Mouse (Mus musculus): ENCODE data around the gene Plac1.

DNA sequence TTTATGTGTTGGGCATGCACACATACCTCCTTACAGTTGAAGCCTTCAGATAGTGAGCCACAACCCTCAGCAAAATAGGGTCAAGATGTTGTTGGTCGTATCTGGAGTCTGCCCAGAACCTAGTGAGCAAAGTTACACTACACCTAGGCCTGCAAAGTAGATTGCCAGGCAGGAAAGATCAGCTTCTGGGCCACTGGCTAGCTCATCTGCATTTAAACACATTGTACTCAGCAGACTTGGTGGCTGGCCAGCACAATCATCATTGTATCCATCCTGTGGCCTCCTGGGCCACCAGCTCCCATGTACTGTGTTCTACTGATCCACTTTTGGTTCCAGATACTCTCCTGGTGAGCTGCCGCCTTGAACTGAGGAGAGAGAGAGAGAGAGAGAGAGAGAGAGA is 102.8 kb downstream of the Plac1 start:
- TF ChIP-seq CTCF (IDR thresholded peaks at IDR 0.05; ENCODE audit: extremely low read depth, insufficient read depth, low read length) (no peak), POLR2A (IDR thresholded peaks at IDR 0.05; ENCODE audit: extremely low read depth, insufficient read depth, low read length) (no peak)

Measured in cortical plate, adult 2 months (tissue).